Mouse (Mus musculus) limb, embryonic 10.5 days (tissue): Measurements from ENCODE around the gene Tmprss13. TPM values are rescaled to one million over a fixed set of nuclear protein-coding genes. Genes with fewer than 3 reads are reported as not detected.

ENCODE experiments used
- DNase-seq: peaks from one replicate; pipeline ENCODE4 v3.0.0-alpha.2; 2017; ENCODE audit warnings: low spot score
- H3K27ac ChIP-seq: fragments of 300-500 bp; sonication (generic); 2 replicates; pipeline ENCODE4 v1.5.1; 2016; ENCODE audit warnings: mild to moderate bottlenecking
- H3K27me3 ChIP-seq: fragments of 300-500 bp; sonication (generic); 2 replicates; pipeline ENCODE4 v1.6.1; 2016; ENCODE audit warnings: low read depth, mild to moderate bottlenecking; ENCODE audit not compliant: poor library complexity, severe bottlenecking
- H3K36me3 ChIP-seq: fragments of 300-500 bp; sonication (generic); 2 replicates; pipeline ENCODE4 v1.6.1; 2016; ENCODE audit warnings: mild to moderate bottlenecking, moderate library complexity
- H3K4me1 ChIP-seq: fragments of 300-500 bp; sonication (generic); 2 replicates; pipeline ENCODE4 v1.6.1; 2016
- H3K4me3 ChIP-seq: fragments of 300-500 bp; sonication (generic); 2 replicates; pipeline ENCODE4 v1.5.1; 2016; ENCODE audit warnings: mild to moderate bottlenecking, moderate library complexity
- H3K9me3 ChIP-seq: fragments of 300-500 bp; sonication (generic); replicated peaks from 2 replicates; pipeline ENCODE4 v1.6.1; 2016; ENCODE audit warnings: mild to moderate bottlenecking
- WGBS: fragments of 180-500 bp; shearing (Covaris S2); methylation state at CpG from one replicate; pipeline ENCODE4 v1.1.7; 2016; 5-methylcytosine and 5-hydroxymethylcytosine counted together
- polyA plus RNA-seq: library from polyadenylated mRNA; unstranded; fragments of >200 nt; fragmentation: Nextera tagmentation; extraction: Ambion mirVana; gene quantifications from 2 replicates; pipeline ENCODE4 v1.2.1, GENCODE M21; 2016

The Tmprss13 gene
- polyA plus RNA-seq, 1 experiment from 2014 or later: 0.51 TPM

GRCm38 (mm10) chr9:45374988-45375502 is 56.1 kb downstream of the Tmprss13 start:
- Histone ChIP-seq H3K36me3 (peaks cover 43% of the 10 kb centered on the region), H3K27me3 (no peaks in the 10 kb centered on the region), H3K27ac (no peak overlapping the region), H3K4me1 (peaks cover 27% of the 10 kb centered on the region), H3K4me3 (no peak overlapping the region), H3K9me3 (no peaks in the 10 kb centered on the region)
- WGBS: 89% methylated on average over 6 of the region's 6 CpGs
- DNase-seq: no peak

DNA sequence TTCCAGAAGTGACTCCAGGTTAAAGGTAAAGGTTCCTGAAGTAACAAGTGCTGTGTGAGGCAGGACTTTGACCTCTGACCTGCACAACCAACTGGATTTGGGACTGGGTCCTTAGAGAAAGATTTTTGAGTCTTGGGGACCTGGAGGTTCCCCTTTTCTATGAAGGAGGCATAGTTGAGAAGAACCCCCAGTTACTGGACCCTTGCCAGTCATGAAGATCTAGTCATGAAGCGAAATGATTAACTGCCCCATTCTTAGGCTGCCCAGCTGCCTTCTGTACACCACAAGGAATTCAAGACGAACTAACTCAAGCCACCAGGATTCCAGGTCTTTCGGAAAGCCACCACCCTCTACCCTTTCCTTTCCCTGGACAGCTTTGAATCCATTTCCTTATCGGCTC is 57.5 kb downstream of the Tmprss13 start:
- peaks cover 47% of the 10 kb centered on the region for H3K36me3 ChIP-seq
- H3K9me3 ChIP-seq: no peaks in the 10 kb centered on the region
- H3K4me1 ChIP-seq: peaks cover 27% of the 10 kb centered on the region
- H3K27me3 ChIP-seq: no peaks in the 10 kb centered on the region
- no peak for DNase-seq
- H3K4me3 ChIP-seq: no peak overlapping the region
- 85% methylated on average over 4 of the region's 4 CpGs for WGBS
- no peak overlapping the region for H3K27ac ChIP-seq

DNA sequence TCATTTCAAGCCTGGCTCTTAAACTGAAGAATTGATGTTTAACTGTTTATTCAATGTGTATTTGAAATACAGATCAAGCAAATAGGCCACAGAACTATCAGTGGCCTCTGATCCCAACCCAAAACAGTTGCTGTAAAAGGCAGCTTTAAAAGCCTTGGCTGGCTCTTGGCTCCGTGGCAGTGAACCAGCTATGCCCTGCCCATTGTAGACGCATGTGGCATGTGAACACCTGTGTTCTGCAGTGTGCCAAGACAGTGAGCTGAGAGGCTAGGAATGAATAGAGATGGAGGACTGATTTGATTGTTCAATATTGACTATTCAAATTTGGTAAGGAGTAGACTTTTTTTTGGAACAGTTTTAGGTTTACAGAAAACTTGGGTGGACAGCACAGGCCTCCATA is 58.0 kb downstream of the Tmprss13 start:
- Histone ChIP-seq H3K9me3 (no peaks in the 10 kb centered on the region), H3K27ac (no peak overlapping the region), H3K27me3 (no peaks in the 10 kb centered on the region), H3K4me3 (no peak overlapping the region), H3K4me1 (peaks cover 22% of the 10 kb centered on the region), H3K36me3 (peaks cover 51% of the 10 kb centered on the region)
- 89% methylated on average over 2 of the region's 2 CpGs for WGBS
- no peak for DNase-seq

DNA sequence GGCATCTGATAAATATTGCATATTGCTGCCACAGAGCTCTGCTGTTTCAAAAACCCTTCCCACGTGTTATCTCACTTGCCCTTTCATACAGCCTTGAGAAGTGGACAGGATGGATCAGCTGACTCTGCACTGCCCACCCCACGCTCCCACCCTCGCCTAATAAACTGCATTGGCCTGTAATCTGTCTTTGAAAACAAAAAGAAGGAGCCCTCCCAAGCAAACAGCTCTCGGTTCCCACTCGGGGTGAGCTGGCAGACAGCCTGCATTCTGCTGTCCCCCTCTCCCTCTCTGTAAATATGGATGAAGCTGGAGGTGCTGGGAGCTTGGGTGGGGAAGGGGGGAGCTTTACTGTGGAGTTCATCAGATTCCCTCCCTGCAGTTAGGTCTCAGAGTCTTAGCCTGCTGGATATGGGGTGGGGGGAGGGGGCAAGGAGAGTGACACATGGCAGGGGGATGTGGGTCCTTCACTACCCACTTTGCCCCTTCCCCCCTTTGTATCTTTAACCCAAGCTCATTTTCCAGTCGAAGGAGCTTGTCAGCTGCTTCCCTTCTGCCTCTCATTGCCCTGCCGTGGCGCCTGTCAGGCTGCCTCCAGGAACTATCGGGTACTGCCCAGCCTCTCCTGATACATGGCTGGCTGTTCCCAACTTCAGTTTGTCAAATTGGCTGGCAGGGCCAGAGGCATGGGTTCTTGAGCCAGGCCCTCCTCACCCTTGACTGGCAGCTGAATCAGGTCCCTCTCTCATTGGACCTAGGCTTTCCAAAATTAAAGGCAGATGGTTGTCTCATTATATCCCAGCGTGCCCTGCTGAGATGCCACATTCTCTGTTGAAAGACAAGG is 61.7 kb downstream of the Tmprss13 start:
- 79% methylated on average over 10 of the region's 10 CpGs for WGBS
- H3K4me3 ChIP-seq: no peak overlapping the region
- H3K9me3 ChIP-seq: no peaks in the 10 kb centered on the region
- no peak overlapping the region for H3K27ac ChIP-seq
- H3K4me1 ChIP-seq: peaks cover 13% of the 10 kb centered on the region
- no peak for DNase-seq
- peaks cover 31% of the 10 kb centered on the region for H3K36me3 ChIP-seq
- H3K27me3 ChIP-seq: no peaks in the 10 kb centered on the region

DNA sequence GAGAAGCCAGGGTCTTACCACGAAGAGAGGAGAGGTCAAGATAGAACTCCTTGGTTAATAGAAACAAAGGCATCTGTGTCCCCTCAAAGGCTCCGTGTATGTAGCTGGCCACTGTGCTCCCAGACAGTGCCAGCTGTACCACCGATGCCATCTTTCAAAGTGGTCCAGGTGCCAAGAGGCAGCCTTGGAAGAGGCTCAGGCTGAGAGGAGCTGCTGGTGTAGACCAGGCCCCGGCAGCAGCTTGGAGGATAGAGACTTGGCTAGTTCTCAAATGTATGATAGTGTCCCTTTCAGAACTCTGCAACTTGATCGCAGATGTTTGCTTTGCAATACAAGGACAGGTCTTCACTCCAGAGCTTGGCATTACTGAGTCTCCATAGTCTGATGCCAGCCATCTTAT is 63.4 kb downstream of the Tmprss13 start:
- Histone ChIP-seq H3K4me1 (peaks cover 13% of the 10 kb centered on the region), H3K9me3 (no peaks in the 10 kb centered on the region), H3K27ac (no peak overlapping the region), H3K4me3 (no peak overlapping the region), H3K27me3 (no peaks in the 10 kb centered on the region), H3K36me3 (peaks cover 23% of the 10 kb centered on the region; the same call in 1 of the 2 replicates)
- DNase-seq: no peak
- WGBS: 86% methylated on average over 5 of the region's 5 CpGs

DNA sequence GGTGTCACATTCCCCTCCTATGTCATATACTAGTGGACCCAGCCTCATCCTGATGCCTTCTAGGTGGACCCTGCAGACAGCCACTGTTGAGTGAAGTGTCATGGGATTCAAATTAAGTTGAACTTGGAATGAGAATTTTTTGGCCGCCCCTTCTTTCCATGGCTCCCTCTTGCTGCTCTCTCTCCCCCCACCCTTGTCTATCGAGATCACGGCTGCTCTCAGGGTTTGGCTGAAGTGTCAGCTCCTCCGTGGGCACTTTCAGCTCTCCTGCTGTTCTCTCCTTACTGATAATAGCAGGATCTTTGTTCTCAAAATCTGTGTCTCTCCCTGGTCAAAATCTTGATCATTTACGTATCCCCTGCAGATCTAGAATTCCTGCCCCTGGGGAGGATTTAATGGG is 63.9 kb downstream of the Tmprss13 start:
- H3K9me3 ChIP-seq: no peaks in the 10 kb centered on the region
- 90% methylated on average over 5 of the region's 5 CpGs for WGBS
- peaks cover 19% of the 10 kb centered on the region; the same call in 1 of the 2 replicates for H3K36me3 ChIP-seq
- no peaks in the 10 kb centered on the region for H3K27me3 ChIP-seq
- peaks cover 13% of the 10 kb centered on the region for H3K4me1 ChIP-seq
- no peak overlapping the region for H3K4me3 ChIP-seq
- no peak overlapping the region for H3K27ac ChIP-seq
- DNase-seq: no peak

- no peak for DNase-seq
- no peak overlapping the region for H3K4me3 ChIP-seq
- peaks cover 16% of the 10 kb centered on the region; the same call in 1 of the 2 replicates for H3K36me3 ChIP-seq
- H3K4me1 ChIP-seq: peaks cover 10% of the 10 kb centered on the region
- H3K9me3 ChIP-seq: no peaks in the 10 kb centered on the region
- no peak overlapping the region for H3K27ac ChIP-seq
- H3K27me3 ChIP-seq: no peaks in the 10 kb centered on the region
- WGBS: 94% methylated on average over 6 of the region's 6 CpGs
Measured at GRCm38 (mm10) chr9:45383883-45384282, 65.0 kb downstream of the Tmprss13 start.

DNA sequence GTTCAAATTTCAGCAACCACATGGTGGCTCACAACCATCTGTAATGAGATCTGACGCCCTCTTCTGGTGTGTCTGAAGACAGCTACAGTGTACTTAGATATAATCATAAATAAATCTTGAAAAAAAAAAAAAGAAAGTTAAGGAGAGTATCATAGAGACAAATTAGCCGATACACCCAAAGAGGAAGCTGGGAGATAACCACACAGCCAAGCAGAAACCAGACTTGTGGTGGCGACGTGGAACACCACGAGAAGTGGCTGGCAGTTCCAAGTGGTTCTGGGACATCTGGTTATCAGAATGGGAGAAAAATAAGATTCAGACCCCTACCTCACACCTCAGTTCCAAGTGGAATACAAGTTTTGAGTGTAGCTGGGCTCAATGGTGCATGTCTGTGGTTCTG is 67.8 kb downstream of the Tmprss13 start:
- 92% methylated on average over 5 of the region's 5 CpGs for WGBS
- Histone ChIP-seq H3K36me3 (peaks cover 8% of the 10 kb centered on the region; the same call in 1 of the 2 replicates), H3K4me1 (0 out of 2 replicates have a peak, but pooled peaks cover 3% of the 10 kb centered on the region), H3K9me3 (no peaks in the 10 kb centered on the region), H3K27me3 (no peaks in the 10 kb centered on the region), H3K27ac (no peak overlapping the region), H3K4me3 (no peak overlapping the region)
- DNase-seq: no peak

- WGBS: 44% methylated on average over 12 of the region's 12 CpGs
- peak; percentile 92 for DNase-seq
- Histone ChIP-seq H3K36me3 (peaks cover 25% of the 10 kb centered on the region), H3K4me1 (0 out of 2 replicates have a peak, but pooled peaks cover 3% of the 10 kb centered on the region), H3K9me3 (no peaks in the 10 kb centered on the region), H3K27me3 (no peaks in the 10 kb centered on the region), H3K4me3 (no peak overlapping the region), H3K27ac (no peak overlapping the region)
Measured at GRCm38 (mm10) chr9:45388385-45388994, 69.6 kb downstream of the Tmprss13 start.

DNA sequence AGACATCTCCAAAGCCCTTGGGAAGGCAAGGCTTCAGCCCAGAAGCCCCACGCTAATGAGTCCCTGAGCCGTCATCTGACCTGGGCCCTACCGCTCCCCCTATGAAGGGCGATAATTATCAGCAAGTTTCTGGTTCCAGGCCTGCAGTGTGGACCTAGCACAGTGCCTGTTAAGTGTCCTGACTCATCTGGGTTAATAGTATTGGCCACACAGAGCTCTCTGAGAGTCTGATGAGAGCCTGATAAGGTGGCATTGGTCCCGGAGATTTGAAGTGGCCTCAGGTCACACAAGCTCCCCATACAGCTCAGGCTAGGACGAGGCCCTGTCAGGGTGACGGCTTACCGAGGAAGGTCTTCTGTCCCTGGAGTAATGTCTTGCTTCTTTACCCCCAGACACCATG is 70.7 kb downstream of the Tmprss13 start:
- H3K4me3 ChIP-seq: no peak overlapping the region
- H3K9me3 ChIP-seq: no peaks in the 10 kb centered on the region
- no peak overlapping the region for H3K27ac ChIP-seq
- 83% methylated on average over 8 of the region's 8 CpGs for WGBS
- H3K36me3 ChIP-seq: peaks cover 36% of the 10 kb centered on the region
- H3K27me3 ChIP-seq: no peaks in the 10 kb centered on the region
- H3K4me1 ChIP-seq: 0 out of 2 replicates have a peak, but pooled peaks cover 3% of the 10 kb centered on the region
- DNase-seq: no peak

GRCm38 (mm10) chr9:45391299-45391698 is 72.4 kb downstream of the Tmprss13 start:
- Histone ChIP-seq H3K36me3 (peaks cover 49% of the 10 kb centered on the region), H3K9me3 (no peaks in the 10 kb centered on the region), H3K4me1 (0 out of 2 replicates have a peak, but pooled peaks cover 3% of the 10 kb centered on the region), H3K27me3 (no peaks in the 10 kb centered on the region), H3K27ac (no peak overlapping the region), H3K4me3 (no peak overlapping the region)
- DNase-seq: no peak
- 77% methylated on average over 7 of the region's 7 CpGs for WGBS

DNA sequence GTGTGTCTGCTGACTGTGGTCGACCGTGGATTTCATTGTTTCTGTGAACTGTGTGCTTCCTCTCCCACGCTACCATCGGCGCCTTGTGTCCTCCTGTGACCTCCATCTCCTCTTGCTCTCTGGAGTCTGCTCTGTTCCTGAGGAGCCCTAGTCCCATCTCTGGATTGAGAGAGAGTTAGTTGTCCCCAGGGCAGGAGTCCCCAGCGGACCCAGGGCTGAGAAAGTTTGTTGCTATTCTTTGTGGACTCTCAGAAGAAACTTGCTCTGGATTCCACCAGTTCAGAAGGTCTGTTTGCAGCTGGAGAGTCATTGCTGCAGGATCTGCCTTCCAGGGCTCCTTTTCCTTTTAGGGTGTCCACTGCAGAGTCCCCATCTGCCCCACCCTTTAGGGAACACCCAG is 76.3 kb downstream of the Tmprss13 start:
- Histone ChIP-seq H3K4me1 (0 out of 2 replicates have a peak, but pooled peaks cover 3% of the 10 kb centered on the region), H3K4me3 (no peak overlapping the region), H3K36me3 (peaks cover 49% of the 10 kb centered on the region), H3K9me3 (no peaks in the 10 kb centered on the region), H3K27me3 (no peaks in the 10 kb centered on the region), H3K27ac (no peak overlapping the region)
- WGBS: 94% methylated on average over 6 of the region's 6 CpGs
- DNase-seq: no peak

- Histone ChIP-seq H3K9me3 (no peaks in the 10 kb centered on the region), H3K4me3 (no peak overlapping the region), H3K36me3 (peaks cover 47% of the 10 kb centered on the region), H3K27ac (no peak overlapping the region), H3K4me1 (no peaks in the 10 kb centered on the region), H3K27me3 (no peaks in the 10 kb centered on the region)
- DNase-seq: no peak
- WGBS: 76% methylated on average over 3 of the region's 3 CpGs
Measured at GRCm38 (mm10) chr9:45395796-45396195, 76.9 kb downstream of the Tmprss13 start.
